Mouse (Mus musculus) heart, adult 2 months (tissue): ENCODE measurements around the gene Ciart. TPM values are rescaled to one million over a fixed set of nuclear protein-coding genes. Genes with fewer than 3 reads are reported as not detected.

Experiments used
- DNase-seq, 2 experiments: peaks; one replicate each; pipeline ENCODE4 v3.0.0; 2021
- H3K27ac ChIP-seq: fragments of 200-600 bp; 2 replicates; pipeline ENCODE4 v1.8.1; 2022
- H3K27me3 ChIP-seq: fragments of 200-500 bp; 2 replicates; pipeline ENCODE4 v1.6.1; 2012; ENCODE audit warnings: mild to moderate bottlenecking, low read length, inconsistent platforms, mixed read lengths; ENCODE audit not compliant: control insufficient read depth, insufficient read depth
- H3K36me3 ChIP-seq: fragments of 200-500 bp; 2 replicates; pipeline ENCODE4 v1.6.1; 2012; ENCODE audit warnings: low read length, inconsistent platforms; ENCODE audit not compliant: control insufficient read depth, insufficient read depth
- H3K4me1 ChIP-seq: fragments of 200-500 bp; 2 replicates; pipeline ENCODE4 v1.6.1; 2011; ENCODE audit warnings: low read length; ENCODE audit not compliant: control insufficient read depth, insufficient read depth
- H3K4me3 ChIP-seq: fragments of 200-600 bp; 2 replicates; pipeline ENCODE4 v1.8.1; 2022
- H3K79me2 ChIP-seq: fragments of 200-500 bp; replicated peaks from 2 replicates; pipeline ENCODE4 v1.6.1; 2012; ENCODE audit warnings: mild to moderate bottlenecking, inconsistent platforms, low read length, moderate library complexity, mixed read lengths; ENCODE audit not compliant: control insufficient read depth, insufficient read depth
- H3K9ac ChIP-seq: fragments of 200-500 bp; 2 replicates; pipeline ENCODE4 v1.6.1; 2012; ENCODE audit warnings: low read depth, mild to moderate bottlenecking, control low read depth, inconsistent platforms, low read length, mixed read lengths
- CTCF ChIP-seq: fragments of 200-600 bp; IDR thresholded peaks from 2 replicates; pipeline ENCODE4 v1.8.1; 2022; ENCODE audit warnings: antibody characterized with exemption, mild to moderate bottlenecking, moderate library complexity
- EP300 ChIP-seq: fragments of 200-500 bp; IDR thresholded peaks from 2 replicates; pipeline ENCODE4 v1.6.1; 2011; ENCODE audit warnings: low read depth, low read length, control low read depth; ENCODE audit not compliant: insufficient read depth
- POLR2A ChIP-seq: fragments of 200-500 bp; IDR thresholded peaks from 2 replicates; pipeline ENCODE4 v1.6.1; 2011; ENCODE audit warnings: mild to moderate bottlenecking, low read depth, low read length, control low read depth; ENCODE audit not compliant: insufficient read depth
- WGBS: fragments of 180-500 bp; shearing (Covaris S2); methylation state at CpG from one replicate; pipeline ENCODE4 v1.1.7; 2018; 5-methylcytosine and 5-hydroxymethylcytosine counted together
- intact Hi-C: fragments of 180-260 bp; cut with DNase I; formaldehyde crosslinking; loops from one replicate; pipeline ENCODE4 v1.15.1; 2025
- polyA plus RNA-seq: library from polyadenylated mRNA; depleted of rRNA; stranded (reverse); fragments of >200 nt; gene quantifications from 2 replicates; pipeline ENCODE4 v1.2.3, GENCODE M21; 2012; rRNA removed
- total RNA-seq, 2 experiments: library from RNA; stranded (reverse); gene quantifications; 2 replicates each; pipeline ENCODE4 v1.2.3; 2021

The Ciart gene
- total and polyA plus RNA-seq, 3 experiments, result 5.1 to 27.0 (median 7.7) TPM

- no peak overlapping the region for H3K27ac ChIP-seq
- DNase-seq, result no peak
- H3K27me3 ChIP-seq, result no peaks in the 10 kb centered on the region
- intact Hi-C loops, result no loop called here
- H3K9ac ChIP-seq, result no peak overlapping the region
- H3K36me3 ChIP-seq, result peaks cover 7% of the 10 kb centered on the region
- TF ChIP-seq POLR2A (no peak), EP300 (no peak), CTCF (no peak)
- 99% methylated on average over 4 of the region's 4 CpGs for WGBS
- H3K79me2 ChIP-seq, result no peaks in the 10 kb centered on the region
- no peaks in the 10 kb centered on the region for H3K4me1 ChIP-seq
- no peak overlapping the region for H3K4me3 ChIP-seq
Measured at GRCm38 (mm10) chr3:95829053-95829452, 53.0 kb downstream of the Ciart start.

Other genes starting within 250 kb of the Ciart start
- gene Mcl1, start 223.5 kb downstream of the Ciart start, total RNA-seq, result 100 to 1,000 TPM; 134 to 139 TPM
- 39.1 and 64.4 TPM in 2 replicates for gene Mcl1, start 223.5 kb downstream of the Ciart start, polyA plus RNA-seq
- 10 to 100 TPM; 39.2 to 51.4 TPM for gene Adamtsl4, start 194.3 kb downstream of the Ciart start, total RNA-seq
- gene Adamtsl4, start 194.3 kb downstream of the Ciart start, polyA plus RNA-seq, result 36.2 and 46.2 TPM in 2 replicates
- 10 to 100 TPM; 54.4 to 61.9 TPM for gene Ecm1, start 142.7 kb downstream of the Ciart start, total RNA-seq
- 173 and 200 TPM in 2 replicates for gene Ecm1, start 142.7 kb downstream of the Ciart start, polyA plus RNA-seq
- gene Tars2, start 122.0 kb downstream of the Ciart start, total RNA-seq, result 10 to 100 TPM; 42.1 to 45.3 TPM
- gene Tars2, start 122.0 kb downstream of the Ciart start, polyA plus RNA-seq, result 31.3 and 54.4 TPM in 2 replicates
- 10 to 100 TPM; 35.5 to 47.7 TPM for gene Rprd2, start 63.4 kb downstream of the Ciart start, total RNA-seq
- 12.1 and 13.9 TPM in 2 replicates for gene Rprd2, start 63.4 kb downstream of the Ciart start, polyA plus RNA-seq
- 10 to 100 TPM; 19.4 to 24.0 TPM for gene Prpf3, start 26.4 kb downstream of the Ciart start, total RNA-seq
- 9.3 and 13.2 TPM in 2 replicates for gene Prpf3, start 26.4 kb downstream of the Ciart start, polyA plus RNA-seq
- 100 to 1,000 TPM; 314 to 350 TPM for gene Mrps21, start 10.7 kb downstream of the Ciart start, total RNA-seq
- 174 and 218 TPM in 2 replicates for gene Mrps21, start 10.7 kb downstream of the Ciart start, polyA plus RNA-seq
- 1 to 10 TPM; 8.5 to 9.0 TPM for gene BC028528, start 9.8 kb upstream of the Ciart start, total RNA-seq
- gene BC028528, start 9.8 kb upstream of the Ciart start, polyA plus RNA-seq, result 14.5 and 29.8 TPM in 2 replicates
- 100 to 1,000 TPM in 1 of 2 experiments, 10 to 100 TPM in 1; 99.9 to 121 TPM for gene Aph1a, start 11.7 kb upstream of the Ciart start, total RNA-seq
- 98.7 and 120 TPM in 2 replicates for gene Aph1a, start 11.7 kb upstream of the Ciart start, polyA plus RNA-seq
- 100 to 1,000 TPM; 146 to 208 TPM for gene Car14, start 22.4 kb upstream of the Ciart start, total RNA-seq
- 227 and 279 TPM in 2 replicates for gene Car14, start 22.4 kb upstream of the Ciart start, polyA plus RNA-seq
- gene Anp32e, start 47.0 kb upstream of the Ciart start, total RNA-seq, result 10 to 100 TPM; 83.0 to 90.9 TPM
- gene Anp32e, start 47.0 kb upstream of the Ciart start, polyA plus RNA-seq, result 15.5 and 29.9 TPM in 2 replicates
- gene Plekho1, start 113.8 kb upstream of the Ciart start, total RNA-seq, result 10 to 100 TPM; 65.4 to 67.5 TPM
- gene Plekho1, start 113.8 kb upstream of the Ciart start, polyA plus RNA-seq, result 82.8 and 110 TPM in 2 replicates
- 10 to 100 TPM; 23.0 to 24.5 TPM for gene Vps45, start 176.2 kb upstream of the Ciart start, total RNA-seq
- gene Vps45, start 176.2 kb upstream of the Ciart start, polyA plus RNA-seq, result 4.3 and 7.1 TPM in 2 replicates
- 10 to 100 TPM; 46.0 to 57.4 TPM for gene Otud7b, start 222.3 kb upstream of the Ciart start, total RNA-seq
- gene Otud7b, start 222.3 kb upstream of the Ciart start, polyA plus RNA-seq, result 10.9 and 15.8 TPM in 2 replicates